Mouse (Mus musculus): ENCODE measurements around the gene Olfr1272. TPM values are rescaled to one million over a fixed set of nuclear protein-coding genes. Genes with fewer than 3 reads are reported as not detected.
"Not testable (repeated sequence)": the region's sequence is repeated elsewhere in the genome, so short reads cannot be mapped to it uniquely, and the experiment has no call there.

Olfr1272 gene
- not detected for total RNA-seq (2022)

DNA sequence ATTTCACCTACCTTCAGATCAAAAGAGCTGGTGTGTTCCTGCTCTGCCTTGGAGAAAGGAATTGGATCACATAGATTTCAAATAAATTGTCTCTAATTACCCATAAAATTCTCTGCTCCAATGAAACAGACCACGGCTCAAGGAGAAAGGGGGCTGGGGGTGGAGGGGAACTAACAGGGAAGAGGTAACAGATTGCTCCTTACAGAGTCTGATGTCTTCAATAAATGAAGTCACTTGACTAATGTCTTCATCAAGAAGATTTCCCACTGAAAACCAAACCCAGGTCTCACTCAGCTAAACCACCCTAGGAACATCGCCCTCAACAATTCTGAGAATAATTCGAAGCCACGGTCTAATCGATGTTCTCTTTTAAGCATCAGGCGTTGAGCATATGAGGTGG, at the start of gene Olfr1272:
TSS of gene Olfr1272 (minus strand) at position 101 of the 400 bp plus-strand sequence.
- DNase-seq (ENCODE audit: low spot score in 2 of 2) = no peak

GRCm38 (mm10) chr2:90321900-90322299, 29.3 kb upstream of the Olfr1272 start, which contains the start of gene Gm13769:
Gene Gm13769 (plus strand): TSS chr2:90322200.
- DNase-seq (ENCODE audit: low spot score in 2 of 2) = not testable (repeated sequence)

DNA sequence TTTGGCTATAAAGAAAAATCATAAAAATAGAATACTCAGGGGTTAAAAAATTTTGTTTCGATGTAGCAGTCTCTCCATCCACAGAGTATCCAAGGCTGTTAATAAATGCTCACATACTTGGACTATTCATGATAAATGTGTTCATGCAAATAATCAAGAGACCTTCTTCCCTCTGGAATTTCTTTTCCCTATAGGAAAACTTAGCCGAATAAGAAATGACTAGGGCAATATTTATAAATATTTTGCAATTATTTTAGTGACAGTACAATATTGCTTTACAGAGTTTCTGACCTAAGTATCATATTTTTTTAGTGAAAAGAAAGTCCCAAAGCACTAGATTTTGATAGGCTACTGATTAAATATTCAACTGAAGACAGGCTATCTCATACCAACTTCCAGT, 21.7 kb downstream of the Olfr1272 start, which contains the start of gene Olfr1271:
TSS of gene Olfr1271 (minus strand) at position 101 of the 400 bp plus-strand sequence.
- DNase-seq (ENCODE audit: low spot score in 2 of 2) = no peak

- DNase-seq (ENCODE audit: low spot score in 2 of 2) = no peak
These were observed 35.1 kb downstream of the Olfr1272 start, which contains the start of gene Olfr142 for GRCm38 (mm10) chr2:90257492-90257891. Gene Olfr142 (minus strand): TSS chr2:90257592.

Other genes with a start within 250 kb of the Olfr1272 start
- gene Olfr140, start 229.2 kb downstream of the Olfr1272 start, total RNA-seq (2022) = not detected
- not detected for gene Olfr1269, start 171.4 kb downstream of the Olfr1272 start, total RNA-seq (2022)
- not detected for gene Olfr32, start 150.5 kb downstream of the Olfr1272 start, total RNA-seq (2022)
- not detected for gene Olfr1270, start 139.8 kb downstream of the Olfr1272 start, total RNA-seq (2022)
- gene Olfr1506, start 68.3 kb downstream of the Olfr1272 start, total RNA-seq (2022) = under 1 TPM in 1 of 4 experiments, not detected in 3; 0.32 TPM
- not detected for gene Olfr142, start 35.2 kb downstream of the Olfr1272 start, total RNA-seq (2022)
- gene Olfr1271, start 21.8 kb downstream of the Olfr1272 start, total RNA-seq (2022) = not detected
- gene Gm13769, start 29.4 kb upstream of the Olfr1272 start, total RNA-seq (2022) = under 1 TPM in 1 of 4 experiments, not detected in 3; 0.35 TPM
- not detected for gene Olfr1274-ps, start 105.8 kb upstream of the Olfr1272 start, total RNA-seq (2022)

All from left cerebral cortex, adult 8-10 months (tissue).